Mouse (Mus musculus) stomach, postnatal 0 days (tissue): ENCODE measurements around the gene Sort1.

ENCODE experiments used
- CTCF ChIP-seq: IDR thresholded peaks from 2 replicates; pipeline ENCODE4 v1.5.1; 2016; ENCODE audit warnings: antibody characterized with exemption, low read depth, mild to moderate bottlenecking, moderate library complexity
- EP300 ChIP-seq: optimal IDR thresholded peaks from 2 replicates; pipeline ENCODE3; 2016; ENCODE audit warnings: antibody characterized with exemption

DNA sequence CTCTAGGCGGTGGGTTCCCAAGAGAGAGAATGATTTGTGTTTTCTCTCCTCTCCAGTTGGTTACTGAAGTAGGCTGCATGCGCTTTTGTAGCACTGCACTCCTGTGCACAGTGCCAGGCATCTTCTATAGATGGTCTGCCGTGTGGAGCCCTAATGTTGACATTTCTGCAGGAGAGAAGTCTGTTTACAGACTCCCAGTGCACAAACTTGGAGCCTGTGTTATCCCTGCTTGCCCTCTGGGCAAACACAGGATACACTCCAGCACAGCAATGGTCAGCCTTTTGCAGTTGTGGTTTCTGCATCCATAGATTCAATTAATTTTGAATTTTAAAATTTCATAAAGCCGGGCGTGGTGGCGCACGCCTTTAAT, 13.2 kb downstream of the Sort1 start:
- TF ChIP-seq CTCF = no peak
- TF ChIP-seq EP300 = no peak
